Mouse (Mus musculus) frontal cortex, adult 2 months (tissue): Measurements from ENCODE around the gene Klk1b16. TPM values are rescaled to one million over a fixed set of nuclear protein-coding genes. Genes with fewer than 3 reads are reported as not detected.
"Not testable (repeated sequence)": the region's sequence is repeated elsewhere in the genome, so short reads cannot be mapped to it uniquely, and the experiment has no call there.

Source experiments
- DNase-seq, 2 experiments: peaks; one replicate each; pipeline ENCODE4 v3.0.0; 2022; ENCODE audit warnings: low spot score in 1 of 2; ENCODE audit errors: extremely low spot score in 1 of 2
- polyA plus RNA-seq: library from polyadenylated mRNA; depleted of rRNA; stranded (reverse); fragments of >200 nt; gene quantifications from 2 replicates; pipeline ENCODE4 v1.2.3, GENCODE M21; 2012; rRNA removed

The Klk1b16 gene
- not detected in 2 replicates for polyA plus RNA-seq

GRCm38 (mm10) chr7:44136467-44136866, at the start of gene Klk1b16:
Klk1b16 (plus strand) TSS chr7:44136767.
- DNase-seq: no peak

DNA sequence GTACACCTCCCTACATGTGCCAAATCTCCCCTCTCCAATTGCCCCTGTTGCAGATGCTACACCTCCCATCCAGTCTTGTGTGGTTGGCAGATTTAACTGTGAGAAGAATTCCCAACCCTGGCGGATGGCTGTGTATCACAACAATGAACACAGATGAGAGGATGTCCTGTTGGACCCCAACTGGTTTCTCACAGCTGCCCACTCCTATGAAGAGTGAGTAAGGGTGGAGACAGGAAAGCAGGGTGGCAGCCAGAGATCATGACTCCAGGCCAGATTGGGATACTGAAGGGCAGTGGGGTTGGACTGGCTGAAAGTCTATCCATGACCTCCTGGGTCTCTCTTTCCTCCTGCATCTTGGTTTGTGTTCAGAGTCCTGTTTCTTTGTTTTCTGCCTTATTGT, 40.5 kb upstream of the Klk1b16 start:
- DNase-seq: no peak

- DNase-seq: not testable (repeated sequence)
Measured at GRCm38 (mm10) chr7:44102028-44102427, 34.5 kb upstream of the Klk1b16 start, which contains the start of gene Klk1b21. Klk1b21 (plus strand) TSS chr7:44102328.

DNA sequence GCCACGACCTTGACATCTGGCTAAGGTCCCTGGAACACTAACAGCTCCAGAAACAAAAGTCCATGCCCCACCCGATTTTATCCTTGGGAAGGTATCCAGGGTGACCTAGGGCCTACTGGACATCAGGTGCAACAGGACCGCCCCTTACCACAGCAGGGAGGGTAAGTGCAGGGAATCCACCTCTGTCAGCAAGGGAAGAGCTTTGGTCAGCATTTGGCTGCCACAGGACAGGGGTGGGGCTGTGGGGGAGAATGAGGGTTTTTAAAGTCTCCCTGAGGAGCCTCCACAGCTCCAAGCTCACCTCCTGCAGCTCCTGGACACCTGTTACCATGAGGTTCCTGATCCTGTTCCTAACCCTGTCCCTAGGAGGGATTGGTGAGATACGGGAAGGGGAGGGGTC, 24.2 kb upstream of the Klk1b16 start, which contains the start of gene Klk1b22:
TSS of gene Klk1b22 (plus strand) at position 301 of the 400 bp plus-strand sequence.
- DNase-seq: no peak

DNA sequence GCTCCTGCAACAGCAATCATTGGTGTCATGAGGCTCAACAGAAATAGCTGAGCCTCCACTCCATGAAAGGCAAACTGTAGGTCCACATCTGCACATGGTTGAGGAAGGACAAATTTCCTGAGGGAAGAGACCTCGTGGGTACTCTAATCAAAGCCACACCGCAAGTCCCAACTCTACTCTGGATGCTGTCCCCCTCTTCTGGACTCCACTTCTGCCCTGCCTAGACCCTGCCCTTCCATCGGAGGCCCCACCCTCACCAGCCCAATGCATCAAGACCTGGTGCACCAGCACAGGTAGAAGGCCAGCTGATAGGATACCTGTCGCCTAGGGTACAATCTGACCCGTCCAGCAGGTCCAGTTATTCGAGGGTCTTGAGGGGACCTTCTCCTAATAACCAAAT, 13.1 kb upstream of the Klk1b16 start:
- no peak for DNase-seq

- DNase-seq: no peak
Measured at GRCm38 (mm10) chr7:44179299-44180045, 42.9 kb downstream of the Klk1b16 start.

DNA sequence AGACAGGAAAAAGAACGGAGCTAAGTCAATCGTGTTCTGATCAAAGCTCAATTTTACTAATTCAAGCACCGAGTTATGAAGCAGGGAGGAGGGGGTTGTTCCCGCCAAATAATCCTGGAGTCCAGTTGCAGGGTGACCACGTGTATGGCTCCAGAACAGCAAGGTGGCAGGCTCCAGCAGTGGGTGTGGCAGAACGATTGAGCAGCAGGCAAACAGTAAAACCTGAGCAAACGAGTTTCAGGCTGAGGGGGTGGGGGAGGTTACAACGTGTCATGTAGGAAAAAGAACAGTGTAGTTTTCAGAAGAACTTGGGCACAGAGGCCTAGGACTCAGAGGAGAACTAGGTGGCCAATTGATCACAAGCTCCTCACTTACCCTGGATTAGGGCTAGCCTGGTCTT, 49.9 kb downstream of the Klk1b16 start:
- DNase-seq: not testable (repeated sequence)

DNA sequence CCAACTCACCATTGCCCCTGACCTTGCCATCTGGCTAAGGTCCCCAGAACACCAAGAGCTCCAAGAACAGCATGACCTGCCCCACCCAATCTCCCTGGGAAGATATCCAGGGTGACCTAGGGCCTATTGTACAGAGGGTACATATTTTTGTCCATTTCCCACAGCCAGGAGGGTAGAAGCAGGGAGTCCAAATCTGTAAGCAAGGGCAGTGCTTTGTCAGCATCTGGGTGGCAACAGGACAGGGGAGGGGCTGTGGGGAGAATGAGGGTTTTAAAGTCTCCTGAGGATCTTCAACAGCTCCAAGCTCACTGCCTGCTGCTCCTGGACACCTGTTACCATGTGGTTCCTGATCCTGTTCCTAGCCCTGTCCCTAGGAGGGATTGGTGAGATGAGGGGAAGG, 51.4 kb downstream of the Klk1b16 start, which contains the start of gene Klk1b24:
TSS of gene Klk1b24 (plus strand) at position 301 of the 400 bp plus-strand sequence.
- not testable (repeated sequence) for DNase-seq

Other genes with a start within 250 kb of the Klk1b16 start
- gene Klk15, start 203.0 kb upstream of the Klk1b16 start, polyA plus RNA-seq: not detected in 2 replicates
- gene Klk1b8, start 186.1 kb upstream of the Klk1b16 start, polyA plus RNA-seq: not detected in 2 replicates
- not detected in 2 replicates for gene Klk1b1, start 170.0 kb upstream of the Klk1b16 start, polyA plus RNA-seq
- not detected in 2 replicates for gene Klk1b9, start 160.7 kb upstream of the Klk1b16 start, polyA plus RNA-seq
- gene Klk1b11, start 140.9 kb upstream of the Klk1b16 start, polyA plus RNA-seq: not detected in 2 replicates
- not detected in 2 replicates for gene Klk1b26, start 124.6 kb upstream of the Klk1b16 start, polyA plus RNA-seq
- 0.18 TPM in 1 of 2 replicates, not detected in the other for gene Klk1b27, start 84.5 kb upstream of the Klk1b16 start, polyA plus RNA-seq
- gene Klk1b21, start 34.4 kb upstream of the Klk1b16 start, polyA plus RNA-seq: not detected in 2 replicates
- not detected in 2 replicates for gene Klk1b22, start 24.1 kb upstream of the Klk1b16 start, polyA plus RNA-seq
- gene Klk1b24, start 51.5 kb downstream of the Klk1b16 start, polyA plus RNA-seq: not detected in 2 replicates
- not detected in 2 replicates for gene Klk1b3, start 61.4 kb downstream of the Klk1b16 start, polyA plus RNA-seq
- not detected in 2 replicates for gene Klk1b4, start 70.7 kb downstream of the Klk1b16 start, polyA plus RNA-seq
- gene Klk1b5, start 79.2 kb downstream of the Klk1b16 start, polyA plus RNA-seq: not detected in 2 replicates
- 0.25 TPM in 1 of 2 replicates, not detected in the other for gene Klk1, start 88.6 kb downstream of the Klk1b16 start, polyA plus RNA-seq
- not detected in 2 replicates for gene Gm36864, start 99.4 kb downstream of the Klk1b16 start, polyA plus RNA-seq
- 2.1 TPM in 2 replicates for gene 1700028J19Rik, start 109.9 kb downstream of the Klk1b16 start, polyA plus RNA-seq
- gene 2410002F23Rik, start 110.0 kb downstream of the Klk1b16 start, polyA plus RNA-seq: 114 and 118 TPM in 2 replicates
- gene Acp4, start 120.6 kb downstream of the Klk1b16 start, polyA plus RNA-seq: not detected in 2 replicates
- gene Gm15517, start 124.7 kb downstream of the Klk1b16 start, polyA plus RNA-seq: 0.82 and 0.99 TPM in 2 replicates
- gene Clec11a, start 170.1 kb downstream of the Klk1b16 start, polyA plus RNA-seq: 4.8 and 5.4 TPM in 2 replicates
- gene Shank1, start 173.5 kb downstream of the Klk1b16 start, polyA plus RNA-seq: 130 and 138 TPM in 2 replicates
- gene Syt3, start 247.3 kb downstream of the Klk1b16 start, polyA plus RNA-seq: 56.7 and 57.0 TPM in 2 replicates
- 3.7 and 3.8 TPM in 2 replicates for gene 1700008O03Rik, start 249.1 kb downstream of the Klk1b16 start, polyA plus RNA-seq